Mouse (Mus musculus): Measurements from ENCODE around the gene Opcml. TPM values are rescaled to one million over a fixed set of nuclear protein-coding genes. Genes with fewer than 3 reads are reported as not detected.

Opcml gene
- polyA plus RNA-seq, 1 experiment from 2014 or later = 1.6 TPM

- Histone ChIP-seq H3K4me1 (replicated peaks; ENCODE audit: control insufficient read depth, insufficient read depth, low read length) (no peaks in the 10 kb centered on the region), H3K9ac (ENCODE audit: low read depth, low read length) (no peak overlapping the region), H3K4me2 (no peak overlapping the region), H3K36me3 (ENCODE audit: control insufficient read depth, insufficient read depth, low read length) (no peaks in the 10 kb centered on the region), H3K4me3 (ENCODE audit: low read depth, low read length) (no peak overlapping the region), H3K27me3 (replicated peaks; ENCODE audit: control insufficient read depth, insufficient read depth, low read length) (no peaks in the 10 kb centered on the region), H3K27ac (ENCODE audit: low read depth, low read length) (no peak overlapping the region), H3K9me3 (ENCODE audit: control insufficient read depth, low read length) (no peaks in the 10 kb centered on the region)
- DNase-seq (ENCODE audit: low spot score) (no peak), ATAC-seq (replicated peaks; ENCODE audit: low FRiP score) (no peak)
- WGBS = 60% methylated on average over 4 of the region's 4 CpGs
These were observed 290.1 kb downstream of the Opcml start for GRCm38 (mm10) chr9:28080694-28081093.

- WGBS = 85% methylated on average over 3 of the region's 3 CpGs
- Histone ChIP-seq H3K4me2 (no peak overlapping the region), H3K4me3 (ENCODE audit: low read depth, low read length) (no peak overlapping the region), H3K27ac (ENCODE audit: low read depth, low read length) (no peak overlapping the region), H3K27me3 (replicated peaks; ENCODE audit: control insufficient read depth, insufficient read depth, low read length) (no peaks in the 10 kb centered on the region), H3K9me3 (ENCODE audit: control insufficient read depth, low read length) (no peaks in the 10 kb centered on the region), H3K9ac (ENCODE audit: low read depth, low read length) (no peak overlapping the region), H3K36me3 (ENCODE audit: control insufficient read depth, insufficient read depth, low read length) (no peaks in the 10 kb centered on the region), H3K4me1 (replicated peaks; ENCODE audit: control insufficient read depth, insufficient read depth, low read length) (no peaks in the 10 kb centered on the region)
- DNase-seq (ENCODE audit: low spot score) (no peak), ATAC-seq (replicated peaks; ENCODE audit: low FRiP score) (no peak)
These were observed 293.2 kb downstream of the Opcml start for GRCm38 (mm10) chr9:28083754-28084153.

DNA sequence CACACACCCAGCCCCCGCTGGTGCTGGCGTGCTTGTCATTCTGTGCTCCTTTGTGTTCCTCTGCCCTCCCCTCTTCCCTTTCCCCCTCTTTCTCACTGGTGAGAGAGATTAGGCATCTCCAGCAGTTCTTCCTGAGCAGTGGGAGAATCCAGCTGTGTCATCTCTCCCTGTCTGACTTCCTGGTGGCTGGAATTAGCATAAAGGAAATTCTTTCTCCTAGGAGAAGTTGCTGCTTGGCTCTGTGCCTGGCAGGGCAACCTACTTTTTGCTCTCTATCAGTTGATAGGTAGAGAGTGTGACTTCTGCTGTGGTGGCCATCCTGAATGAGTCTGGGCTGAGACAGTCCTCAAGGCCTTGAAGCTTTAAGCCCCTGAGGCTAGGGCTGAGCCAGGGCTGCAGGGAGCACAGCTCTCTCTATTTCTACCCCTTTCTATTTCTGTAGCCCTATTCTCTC, 293.7 kb downstream of the Opcml start:
- no peaks in the 10 kb centered on the region for H3K27me3 ChIP-seq (replicated peaks; ENCODE audit: control insufficient read depth, insufficient read depth, low read length)
- H3K27ac ChIP-seq (ENCODE audit: low read depth, low read length) = no peak overlapping the region
- H3K36me3 ChIP-seq (ENCODE audit: control insufficient read depth, insufficient read depth, low read length) = no peaks in the 10 kb centered on the region
- WGBS = 33% methylated on average over 2 of the region's 2 CpGs
- no peaks in the 10 kb centered on the region for H3K4me1 ChIP-seq (replicated peaks; ENCODE audit: control insufficient read depth, insufficient read depth, low read length)
- ATAC-seq (replicated peaks; ENCODE audit: low FRiP score) (0 out of 2 replicates have a peak, but pooled peaks have one; percentile 20), DNase-seq (ENCODE audit: low spot score) (no peak)
- H3K4me3 ChIP-seq (ENCODE audit: low read depth, low read length) = no peak overlapping the region
- H3K9ac ChIP-seq (ENCODE audit: low read depth, low read length) = no peak overlapping the region
- H3K9me3 ChIP-seq (ENCODE audit: control insufficient read depth, low read length) = no peaks in the 10 kb centered on the region
- H3K4me2 ChIP-seq = no peak overlapping the region

DNA sequence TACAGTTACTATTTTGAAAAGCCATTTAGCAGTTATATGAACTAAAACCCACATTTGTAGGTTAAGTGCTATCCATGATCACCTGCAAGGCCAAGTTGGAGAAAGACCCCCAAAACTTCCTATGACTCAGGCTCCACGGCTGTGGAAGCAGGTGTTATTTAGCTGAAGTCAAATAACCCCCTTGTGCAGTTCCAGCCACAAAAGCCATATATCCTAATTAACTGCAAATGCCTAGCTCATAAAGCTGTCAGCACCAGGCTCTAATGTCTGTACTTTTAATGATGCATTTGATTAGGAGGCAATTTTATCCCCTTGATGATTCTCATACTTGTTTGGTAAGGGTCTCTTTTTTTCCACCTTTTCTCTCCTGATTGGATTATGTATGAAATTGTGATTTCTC, 300.8 kb downstream of the Opcml start:
- ATAC-seq (replicated peaks; ENCODE audit: low FRiP score) (no peak), DNase-seq (ENCODE audit: low spot score) (no peak)
- no peak overlapping the region for H3K27ac ChIP-seq (ENCODE audit: low read depth, low read length)
- H3K36me3 ChIP-seq (ENCODE audit: control insufficient read depth, insufficient read depth, low read length) = no peaks in the 10 kb centered on the region
- no peaks in the 10 kb centered on the region for H3K9me3 ChIP-seq (ENCODE audit: control insufficient read depth, low read length)
- no peaks in the 10 kb centered on the region for H3K27me3 ChIP-seq (replicated peaks; ENCODE audit: control insufficient read depth, insufficient read depth, low read length)
- 45% methylated on average over 1 of the region's 1 CpGs for WGBS
- H3K4me3 ChIP-seq (ENCODE audit: low read depth, low read length) = no peak overlapping the region
- no peak overlapping the region for H3K9ac ChIP-seq (ENCODE audit: low read depth, low read length)
- H3K4me2 ChIP-seq = no peak overlapping the region
- H3K4me1 ChIP-seq (replicated peaks; ENCODE audit: control insufficient read depth, insufficient read depth, low read length) = no peaks in the 10 kb centered on the region

- DNase-seq (ENCODE audit: low spot score) (no peak), ATAC-seq (replicated peaks; ENCODE audit: low FRiP score) (no peak)
- 81% methylated on average over 4 of the region's 4 CpGs for WGBS
- no peak overlapping the region for H3K4me2 ChIP-seq
- no peaks in the 10 kb centered on the region for H3K9me3 ChIP-seq (ENCODE audit: control insufficient read depth, low read length)
- H3K4me1 ChIP-seq (replicated peaks; ENCODE audit: control insufficient read depth, insufficient read depth, low read length) = no peaks in the 10 kb centered on the region
- H3K27me3 ChIP-seq (replicated peaks; ENCODE audit: control insufficient read depth, insufficient read depth, low read length) = no peaks in the 10 kb centered on the region
- no peak overlapping the region for H3K9ac ChIP-seq (ENCODE audit: low read depth, low read length)
- no peak overlapping the region for H3K27ac ChIP-seq (ENCODE audit: low read depth, low read length)
- no peaks in the 10 kb centered on the region for H3K36me3 ChIP-seq (ENCODE audit: control insufficient read depth, insufficient read depth, low read length)
- no peak overlapping the region for H3K4me3 ChIP-seq (ENCODE audit: low read depth, low read length)
These were observed 304.1 kb downstream of the Opcml start for GRCm38 (mm10) chr9:28094722-28095121.

DNA sequence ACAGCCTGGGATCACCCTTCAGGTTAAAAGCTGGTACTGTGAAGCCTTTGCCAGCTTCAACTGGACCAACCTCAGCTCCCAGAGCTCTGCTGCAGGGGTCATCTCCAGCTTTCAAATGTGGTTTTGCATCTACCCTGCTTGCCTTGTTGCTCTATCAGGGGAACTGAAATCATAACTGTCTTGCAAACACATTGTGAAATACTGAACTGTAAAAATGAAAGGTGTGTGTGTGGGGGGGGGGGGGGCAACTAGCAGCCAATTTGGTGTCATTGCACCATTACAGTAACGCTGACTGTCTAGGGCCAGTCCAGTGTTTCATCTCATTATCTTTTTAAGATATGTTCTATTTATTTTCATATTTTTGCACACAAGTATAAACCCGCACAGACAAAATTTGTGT, 305.6 kb downstream of the Opcml start:
- Histone ChIP-seq H3K36me3 (ENCODE audit: control insufficient read depth, insufficient read depth, low read length) (no peaks in the 10 kb centered on the region), H3K27ac (ENCODE audit: low read depth, low read length) (no peak overlapping the region), H3K4me1 (replicated peaks; ENCODE audit: control insufficient read depth, insufficient read depth, low read length) (no peaks in the 10 kb centered on the region), H3K27me3 (replicated peaks; ENCODE audit: control insufficient read depth, insufficient read depth, low read length) (no peaks in the 10 kb centered on the region), H3K4me3 (ENCODE audit: low read depth, low read length) (no peak overlapping the region), H3K9me3 (ENCODE audit: control insufficient read depth, low read length) (no peaks in the 10 kb centered on the region), H3K9ac (ENCODE audit: low read depth, low read length) (no peak overlapping the region), H3K4me2 (no peak overlapping the region)
- no peak for DNase-seq (ENCODE audit: low spot score)
- 87% methylated on average over 2 of the region's 2 CpGs for WGBS
- no peak for ATAC-seq (replicated peaks; ENCODE audit: low FRiP score)

DNA sequence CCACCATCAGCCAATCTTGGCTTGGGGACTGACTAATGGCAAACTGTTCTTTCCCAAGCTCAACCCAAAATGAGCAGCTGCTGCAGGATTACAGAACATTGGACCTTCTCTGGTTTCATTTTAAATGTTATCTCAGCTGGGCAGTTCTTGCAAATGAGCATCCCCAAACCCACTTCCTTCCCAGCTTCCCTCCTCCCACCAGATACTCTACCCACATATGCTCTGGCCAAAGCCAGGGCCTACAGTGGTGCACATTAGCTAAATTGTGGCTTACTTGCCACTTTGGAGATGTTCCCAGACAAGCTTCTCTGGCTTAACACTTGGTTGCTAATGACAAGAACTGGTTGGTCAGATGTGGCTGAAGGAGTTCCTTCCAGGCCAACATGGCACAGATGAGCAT, 311.4 kb downstream of the Opcml start:
- H3K27me3 ChIP-seq (replicated peaks; ENCODE audit: control insufficient read depth, insufficient read depth, low read length) = no peaks in the 10 kb centered on the region
- no peak overlapping the region for H3K4me3 ChIP-seq (ENCODE audit: low read depth, low read length)
- no peak overlapping the region for H3K4me2 ChIP-seq
- H3K9ac ChIP-seq (ENCODE audit: low read depth, low read length) = no peak overlapping the region
- H3K27ac ChIP-seq (ENCODE audit: low read depth, low read length) = no peak overlapping the region
- H3K9me3 ChIP-seq (ENCODE audit: control insufficient read depth, low read length) = no peaks in the 10 kb centered on the region
- ATAC-seq (replicated peaks; ENCODE audit: low FRiP score) = no peak
- no peaks in the 10 kb centered on the region for H3K4me1 ChIP-seq (replicated peaks; ENCODE audit: control insufficient read depth, insufficient read depth, low read length)
- DNase-seq (ENCODE audit: low spot score) = no peak
- H3K36me3 ChIP-seq (ENCODE audit: control insufficient read depth, insufficient read depth, low read length) = no peaks in the 10 kb centered on the region

DNA sequence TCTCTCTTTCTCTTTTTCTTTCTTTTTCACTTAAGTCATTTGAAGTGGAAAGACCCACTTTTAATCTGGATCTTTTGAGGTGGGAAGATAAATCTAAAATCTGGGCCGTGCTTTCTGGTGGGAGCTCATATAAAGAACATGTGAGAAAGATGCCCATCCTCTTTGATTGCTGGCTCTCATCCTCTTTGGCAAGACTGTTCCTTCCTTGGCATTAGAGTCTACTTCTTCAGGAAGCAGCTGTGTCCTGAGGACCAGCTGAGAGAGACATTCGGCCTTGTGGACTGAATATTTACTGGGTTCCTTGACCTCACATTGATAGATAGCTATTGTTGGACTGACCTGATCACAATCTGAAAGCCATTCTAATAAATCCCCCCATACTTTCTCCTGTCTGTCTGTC, 331.3 kb downstream of the Opcml start:
- Histone ChIP-seq H3K36me3 (ENCODE audit: control insufficient read depth, insufficient read depth, low read length) (no peaks in the 10 kb centered on the region), H3K27me3 (replicated peaks; ENCODE audit: control insufficient read depth, insufficient read depth, low read length) (no peaks in the 10 kb centered on the region), H3K4me2 (no peak overlapping the region), H3K27ac (ENCODE audit: low read depth, low read length) (no peak overlapping the region), H3K4me3 (ENCODE audit: low read depth, low read length) (no peak overlapping the region), H3K4me1 (replicated peaks; ENCODE audit: control insufficient read depth, insufficient read depth, low read length) (no peaks in the 10 kb centered on the region), H3K9ac (ENCODE audit: low read depth, low read length) (no peak overlapping the region), H3K9me3 (ENCODE audit: control insufficient read depth, low read length) (no peaks in the 10 kb centered on the region)
- DNase-seq (ENCODE audit: low spot score) = no peak
- ATAC-seq (replicated peaks; ENCODE audit: low FRiP score) = no peak
- 72% methylated on average over 2 of the region's 2 CpGs for WGBS

- no peak for ATAC-seq (replicated peaks; ENCODE audit: low FRiP score)
- H3K4me3 ChIP-seq (ENCODE audit: low read depth, low read length) = no peak overlapping the region
- no peak overlapping the region for H3K4me2 ChIP-seq
- 56% methylated on average over 1 of the region's 1 CpGs for WGBS
- H3K27ac ChIP-seq (ENCODE audit: low read depth, low read length) = no peak overlapping the region
- no peak overlapping the region for H3K9ac ChIP-seq (ENCODE audit: low read depth, low read length)
- no peaks in the 10 kb centered on the region for H3K36me3 ChIP-seq (ENCODE audit: control insufficient read depth, insufficient read depth, low read length)
- DNase-seq (ENCODE audit: low spot score) = no peak
- H3K4me1 ChIP-seq (replicated peaks; ENCODE audit: control insufficient read depth, insufficient read depth, low read length) = no peaks in the 10 kb centered on the region
- no peaks in the 10 kb centered on the region for H3K9me3 ChIP-seq (ENCODE audit: control insufficient read depth, low read length)
- no peaks in the 10 kb centered on the region for H3K27me3 ChIP-seq (replicated peaks; ENCODE audit: control insufficient read depth, insufficient read depth, low read length)
These were observed 338.2 kb downstream of the Opcml start for GRCm38 (mm10) chr9:28128735-28129134.
